Mouse (Mus musculus): ENCODE results near the gene Gm14406. TPM values are rescaled to one million over a fixed set of nuclear protein-coding genes. Genes with fewer than 3 reads are reported as not detected.
"Not testable (repeated sequence)": the region's sequence is repeated elsewhere in the genome, so short reads cannot be mapped to it uniquely, and the experiment has no call there.

The Gm14406 gene
- not detected in 2 replicates for polyA plus RNA-seq (2014; fragmentation: Nextera tagmentation; extraction: Ambion mirVana)

GRCm38 (mm10) chr2:177577998-177578397 is at the start of gene Gm14406:
Gene Gm14406 (minus strand): TSS chr2:177578210.
- H3K36me3 ChIP-seq (ENCODE audit: control insufficient read depth, insufficient read depth, low read length); DNase-seq (ENCODE audit: low spot score); H3K9me3 ChIP-seq (ENCODE audit: control insufficient read depth, low read length); H3K9ac ChIP-seq (ENCODE audit: low read depth, low read length); H3K4me2 ChIP-seq; H3K4me1 ChIP-seq (replicated peaks; ENCODE audit: control insufficient read depth, insufficient read depth, low read length); H3K4me3 ChIP-seq (ENCODE audit: low read depth, low read length); ATAC-seq (replicated peaks; ENCODE audit: low FRiP score); H3K27me3 ChIP-seq (replicated peaks; ENCODE audit: control insufficient read depth, insufficient read depth, low read length); H3K27ac ChIP-seq (ENCODE audit: low read depth, low read length): not testable (repeated sequence)
- WGBS, result 89% methylated on average over 2 of the region's 2 CpGs

GRCm38 (mm10) chr2:177575141-177575540 is 2.9 kb downstream of the Gm14406 start:
- not testable (repeated sequence) for DNase-seq (ENCODE audit: low spot score); H3K27me3 ChIP-seq (replicated peaks; ENCODE audit: control insufficient read depth, insufficient read depth, low read length); H3K4me1 ChIP-seq (replicated peaks; ENCODE audit: control insufficient read depth, insufficient read depth, low read length); H3K36me3 ChIP-seq (ENCODE audit: control insufficient read depth, insufficient read depth, low read length); H3K4me3 ChIP-seq (ENCODE audit: low read depth, low read length); H3K4me2 ChIP-seq; ATAC-seq (replicated peaks; ENCODE audit: low FRiP score); H3K9ac ChIP-seq (ENCODE audit: low read depth, low read length); H3K9me3 ChIP-seq (ENCODE audit: control insufficient read depth, low read length); H3K27ac ChIP-seq (ENCODE audit: low read depth, low read length)
- WGBS, result 76% methylated on average over 1 of the region's 2 CpGs

- H3K4me1 ChIP-seq (replicated peaks; ENCODE audit: control insufficient read depth, insufficient read depth, low read length); DNase-seq (ENCODE audit: low spot score); H3K9me3 ChIP-seq (ENCODE audit: control insufficient read depth, low read length); ATAC-seq (replicated peaks; ENCODE audit: low FRiP score); H3K27me3 ChIP-seq (replicated peaks; ENCODE audit: control insufficient read depth, insufficient read depth, low read length); H3K4me2 ChIP-seq; H3K9ac ChIP-seq (ENCODE audit: low read depth, low read length); H3K36me3 ChIP-seq (ENCODE audit: control insufficient read depth, insufficient read depth, low read length); H3K4me3 ChIP-seq (ENCODE audit: low read depth, low read length); H3K27ac ChIP-seq (ENCODE audit: low read depth, low read length): not testable (repeated sequence)
- whole genome bisulfite sequencing, result 75% methylated on average over 4 of the region's 4 CpGs
Measured at GRCm38 (mm10) chr2:177559365-177559764, 18.6 kb downstream of the Gm14406 start.

- no CpG with 5 or more reads among the region's 1 CpGs for WGBS
- not testable (repeated sequence) for H3K9ac ChIP-seq (ENCODE audit: low read depth, low read length); H3K4me2 ChIP-seq; H3K27me3 ChIP-seq (replicated peaks; ENCODE audit: control insufficient read depth, insufficient read depth, low read length); H3K9me3 ChIP-seq (ENCODE audit: control insufficient read depth, low read length); DNase-seq (ENCODE audit: low spot score); H3K36me3 ChIP-seq (ENCODE audit: control insufficient read depth, insufficient read depth, low read length); H3K4me3 ChIP-seq (ENCODE audit: low read depth, low read length); H3K4me1 ChIP-seq (replicated peaks; ENCODE audit: control insufficient read depth, insufficient read depth, low read length); H3K27ac ChIP-seq (ENCODE audit: low read depth, low read length); ATAC-seq (replicated peaks; ENCODE audit: low FRiP score)
Measured at GRCm38 (mm10) chr2:177555261-177555660, 22.7 kb downstream of the Gm14406 start.

- not testable (repeated sequence) for H3K4me2 ChIP-seq; DNase-seq (ENCODE audit: low spot score); H3K9me3 ChIP-seq (ENCODE audit: control insufficient read depth, low read length); H3K4me3 ChIP-seq (ENCODE audit: low read depth, low read length); H3K36me3 ChIP-seq (ENCODE audit: control insufficient read depth, insufficient read depth, low read length); H3K27me3 ChIP-seq (replicated peaks; ENCODE audit: control insufficient read depth, insufficient read depth, low read length); H3K4me1 ChIP-seq (replicated peaks; ENCODE audit: control insufficient read depth, insufficient read depth, low read length); H3K27ac ChIP-seq (ENCODE audit: low read depth, low read length); H3K9ac ChIP-seq (ENCODE audit: low read depth, low read length); ATAC-seq (replicated peaks; ENCODE audit: low FRiP score)
- 74% methylated on average over 5 of the region's 5 CpGs for WGBS
Measured at GRCm38 (mm10) chr2:177537717-177538116, 40.3 kb downstream of the Gm14406 start.

GRCm38 (mm10) chr2:177537141-177537540 is 40.9 kb downstream of the Gm14406 start:
- not testable (repeated sequence) for DNase-seq (ENCODE audit: low spot score); H3K4me2 ChIP-seq; H3K27ac ChIP-seq (ENCODE audit: low read depth, low read length); ATAC-seq (replicated peaks; ENCODE audit: low FRiP score); H3K9ac ChIP-seq (ENCODE audit: low read depth, low read length); H3K9me3 ChIP-seq (ENCODE audit: control insufficient read depth, low read length); H3K27me3 ChIP-seq (replicated peaks; ENCODE audit: control insufficient read depth, insufficient read depth, low read length); H3K4me1 ChIP-seq (replicated peaks; ENCODE audit: control insufficient read depth, insufficient read depth, low read length); H3K36me3 ChIP-seq (ENCODE audit: control insufficient read depth, insufficient read depth, low read length); H3K4me3 ChIP-seq (ENCODE audit: low read depth, low read length)
- 74% methylated on average over 2 of the region's 2 CpGs for WGBS

GRCm38 (mm10) chr2:177535876-177536275 is 42.1 kb downstream of the Gm14406 start:
- H3K36me3 ChIP-seq (ENCODE audit: control insufficient read depth, insufficient read depth, low read length), result no peaks in the 10 kb centered on the region
- H3K9me3 ChIP-seq (ENCODE audit: control insufficient read depth, low read length), result no peaks in the 10 kb centered on the region
- DNase-seq (ENCODE audit: low spot score), result no peak
- H3K9ac ChIP-seq (ENCODE audit: low read depth, low read length), result no peak overlapping the region
- no peak overlapping the region for H3K27ac ChIP-seq (ENCODE audit: low read depth, low read length)
- no peak for ATAC-seq (replicated peaks; ENCODE audit: low FRiP score)
- H3K4me1 ChIP-seq (replicated peaks; ENCODE audit: control insufficient read depth, insufficient read depth, low read length), result no peaks in the 10 kb centered on the region
- 68% methylated on average over 9 of the region's 9 CpGs for WGBS
- no peak overlapping the region for H3K4me3 ChIP-seq (ENCODE audit: low read depth, low read length)
- no peak overlapping the region for H3K4me2 ChIP-seq
- H3K27me3 ChIP-seq (replicated peaks; ENCODE audit: control insufficient read depth, insufficient read depth, low read length), result no peaks in the 10 kb centered on the region

GRCm38 (mm10) chr2:177524171-177524570 is 53.8 kb downstream of the Gm14406 start:
- not testable (repeated sequence) for H3K36me3 ChIP-seq (ENCODE audit: control insufficient read depth, insufficient read depth, low read length); DNase-seq (ENCODE audit: low spot score); ATAC-seq (replicated peaks; ENCODE audit: low FRiP score); H3K9me3 ChIP-seq (ENCODE audit: control insufficient read depth, low read length); H3K4me1 ChIP-seq (replicated peaks; ENCODE audit: control insufficient read depth, insufficient read depth, low read length); H3K4me3 ChIP-seq (ENCODE audit: low read depth, low read length); H3K9ac ChIP-seq (ENCODE audit: low read depth, low read length); H3K27ac ChIP-seq (ENCODE audit: low read depth, low read length); H3K27me3 ChIP-seq (replicated peaks; ENCODE audit: control insufficient read depth, insufficient read depth, low read length); H3K4me2 ChIP-seq
- 90% methylated on average over 16 of the region's 16 CpGs for WGBS

- not testable (repeated sequence) for H3K9ac ChIP-seq (ENCODE audit: low read depth, low read length); DNase-seq (ENCODE audit: low spot score); H3K4me2 ChIP-seq; H3K36me3 ChIP-seq (ENCODE audit: control insufficient read depth, insufficient read depth, low read length); H3K4me3 ChIP-seq (ENCODE audit: low read depth, low read length); H3K4me1 ChIP-seq (replicated peaks; ENCODE audit: control insufficient read depth, insufficient read depth, low read length); H3K27ac ChIP-seq (ENCODE audit: low read depth, low read length); H3K27me3 ChIP-seq (replicated peaks; ENCODE audit: control insufficient read depth, insufficient read depth, low read length); H3K9me3 ChIP-seq (ENCODE audit: control insufficient read depth, low read length); ATAC-seq (replicated peaks; ENCODE audit: low FRiP score)
- 84% methylated on average over 6 of the region's 6 CpGs for WGBS
Measured at GRCm38 (mm10) chr2:177523674-177524073, 54.3 kb downstream of the Gm14406 start.
